Mouse (Mus musculus) gastrocnemius, postnatal 4 days (tissue): Measurements from ENCODE around the gene Nup62cl. TPM values are rescaled to one million over a fixed set of nuclear protein-coding genes. Genes with fewer than 3 reads are reported as not detected.
A peak's percentile ranks its signal among the peaks of the same experiment; 100 is the strongest.

Experiments
- DNase-seq, 2 experiments: peaks; one replicate each; pipeline ENCODE4 v3.0.0; 2021 to 2022; ENCODE audit warnings: low spot score in 2 of 2, mixed read lengths in 2 of 2
- long read RNA-seq, 2 experiments: library from polyadenylated mRNA; stranded (forward); transcript quantifications; one replicate each; pipeline ENCODE4 v2.0.0; 2021
- total RNA-seq, 2 experiments: library from RNA; stranded (reverse); gene quantifications; 2 replicates each; pipeline ENCODE4 v1.2.3; 2021

The Nup62cl gene
- under 1 TPM; 0.18 to 0.71 TPM for total RNA-seq
- long read RNA-seq, experiment 1, result 0 reads
- long read RNA-seq, experiment 2, result 0 reads

DNA sequence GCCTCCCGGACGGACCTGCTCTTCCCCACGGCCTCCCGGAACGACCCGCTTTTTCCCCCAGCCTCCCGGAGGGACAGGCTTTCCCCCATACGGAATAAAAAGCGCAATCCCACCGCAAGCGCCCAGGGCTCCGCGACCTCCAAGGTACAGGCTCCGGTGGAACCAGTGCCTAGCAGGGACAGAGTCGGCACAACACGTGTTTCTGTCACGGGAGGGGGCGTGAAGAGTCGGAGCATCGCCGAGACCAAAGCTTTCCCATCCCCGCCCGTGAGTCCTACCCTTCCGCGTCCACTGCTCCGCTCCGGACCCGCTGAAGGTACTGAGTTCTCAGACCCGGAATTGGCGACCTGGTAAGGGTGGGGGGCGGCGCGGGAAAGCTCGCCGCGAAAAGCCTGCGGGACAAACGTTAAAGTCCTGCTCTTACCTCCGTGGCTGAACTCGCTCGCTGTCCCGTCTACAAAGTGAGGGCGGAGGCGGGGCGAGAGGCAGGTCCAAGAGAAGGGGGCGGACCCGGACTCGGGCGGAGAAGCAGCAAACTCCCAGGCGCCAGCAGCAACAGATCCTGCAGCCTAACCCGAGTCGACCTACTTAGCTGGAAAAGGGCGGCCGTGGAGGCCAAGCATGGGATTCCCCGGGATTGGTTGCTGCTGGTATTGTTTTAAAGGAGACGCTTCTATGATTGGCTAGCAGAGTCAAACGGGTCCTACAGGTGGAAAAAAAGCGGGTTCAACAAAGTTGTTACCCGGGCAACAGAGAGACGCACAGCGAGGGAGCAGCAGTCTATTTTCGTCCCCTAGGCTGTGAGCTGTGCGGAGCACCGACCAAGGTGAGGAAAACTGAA, at the start of gene Nup62cl, which contains the start of gene Pih1h3b:
Gene Nup62cl, minus strand, starts transcription at position 578 of the 841 bp plus-strand sequence.
Gene Pih1h3b, plus strand, starts transcription at position 745 of the 841 bp plus-strand sequence.
- DNase-seq, result peak in 1 of 2 experiments; percentile 18

DNA sequence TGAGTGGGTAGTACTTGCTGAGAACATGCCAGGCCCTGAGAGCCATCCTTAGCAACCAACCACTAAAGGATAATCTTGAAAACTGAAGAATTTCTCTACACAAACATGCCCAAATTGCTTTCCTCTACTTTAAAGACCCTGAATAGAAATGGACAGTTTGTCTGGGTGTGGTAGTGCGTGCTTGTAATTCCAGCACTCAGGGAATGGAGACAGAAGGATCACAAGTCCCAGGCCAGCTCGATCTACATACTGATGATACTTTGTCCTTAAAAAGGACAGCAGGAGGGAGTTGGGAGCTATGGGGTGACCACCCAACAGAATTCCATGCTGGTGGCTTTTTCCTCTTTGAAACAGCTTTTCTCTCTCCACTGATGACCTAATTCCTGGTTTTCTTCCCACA, 31.6 kb upstream of the Nup62cl start:
- no peak for DNase-seq

DNA sequence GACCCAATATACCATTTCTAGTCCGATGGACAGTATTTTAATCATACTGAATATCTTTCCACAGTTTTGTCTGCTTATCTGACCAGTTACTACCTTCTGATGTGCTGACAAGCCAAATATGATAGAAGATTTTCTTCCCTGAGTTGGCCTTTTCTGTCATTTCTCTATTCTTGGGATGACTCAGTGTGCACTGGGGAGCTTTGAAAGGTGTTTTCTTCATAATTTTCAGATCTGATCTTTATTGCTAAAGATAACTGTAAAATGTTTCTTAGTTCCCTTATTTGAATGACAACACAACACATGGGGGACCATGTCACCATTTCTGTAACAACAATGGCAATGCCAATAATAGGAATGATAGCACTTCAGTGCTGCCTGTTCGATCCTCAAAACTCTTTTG, 20.0 kb upstream of the Nup62cl start:
- DNase-seq, result no peak

GRCm38 (mm10) chrX:140060886-140061874, 1.3 kb downstream of the Nup62cl start:
- DNase-seq, result peak; percentile 6 to 15

DNA sequence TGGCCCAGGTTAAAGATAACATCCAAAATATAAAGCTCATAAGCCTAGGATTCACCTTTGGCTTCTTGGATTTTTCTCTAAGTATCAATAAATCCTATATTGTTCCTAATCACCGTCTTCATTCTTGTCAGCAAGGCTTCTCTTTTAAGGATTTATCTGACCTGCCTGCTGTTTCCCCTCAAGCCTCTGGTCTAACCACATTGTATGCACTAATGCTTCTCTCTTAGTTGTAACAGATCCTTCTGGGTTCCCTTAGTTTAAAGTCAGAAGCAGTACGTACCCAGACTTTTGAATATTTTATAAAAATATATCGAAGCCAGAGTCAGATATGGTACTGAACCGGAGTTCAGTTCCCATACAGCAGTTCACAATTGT, 63.8 kb downstream of the Nup62cl start:
- DNase-seq, result no peak

DNA sequence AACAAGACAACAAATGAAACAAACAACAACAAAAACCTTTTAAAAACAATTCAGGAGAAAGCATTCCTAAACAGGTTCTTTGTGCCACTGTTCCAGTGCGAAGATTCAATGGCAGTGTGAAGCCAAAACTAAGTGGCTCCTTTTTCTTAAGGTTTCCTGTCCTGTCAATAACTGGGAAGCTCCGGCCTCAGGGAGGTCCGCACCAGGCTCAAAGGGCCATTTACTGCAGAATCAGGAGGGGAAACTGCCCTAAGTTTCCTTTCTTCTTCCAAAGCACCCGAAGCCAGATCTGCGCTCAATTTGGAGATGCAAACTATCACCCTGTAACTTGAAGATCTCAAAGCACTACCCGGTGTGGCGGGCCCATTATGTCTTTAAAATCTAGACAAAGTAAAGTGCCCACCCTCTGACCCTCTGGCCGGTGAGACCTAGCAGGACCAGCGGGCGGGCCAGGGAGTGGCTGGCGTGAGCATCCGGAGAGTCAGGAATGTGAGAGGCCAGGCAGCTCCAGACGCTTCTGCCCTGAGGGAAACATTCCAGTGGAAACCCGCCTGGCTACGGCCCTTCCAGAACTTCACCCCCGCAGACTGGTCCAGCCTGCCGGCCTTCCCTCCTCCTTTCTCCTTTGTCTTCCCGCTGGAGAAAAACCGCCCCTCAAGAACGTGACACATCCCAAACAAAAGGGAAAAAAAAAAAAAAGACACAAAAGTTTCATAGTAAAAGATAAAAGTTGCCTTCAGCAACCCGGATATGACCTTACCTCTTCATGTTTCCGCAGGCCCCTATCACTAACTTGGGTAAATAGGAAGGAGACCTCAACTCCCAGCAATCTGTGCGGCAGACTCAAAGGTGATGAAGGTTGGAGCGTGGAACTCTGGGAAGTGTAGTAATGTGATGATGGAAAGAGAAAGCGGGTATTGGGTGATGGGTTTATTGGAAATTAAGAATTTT, 64.5 kb downstream of the Nup62cl start, which contains the start of gene Rbm41:
Gene Rbm41, minus strand, starts transcription at position 856 of the 951 bp plus-strand sequence.
- peak in 1 of 2 experiments; percentile 21 for DNase-seq

- DNase-seq, result no peak
Measured at GRCm38 (mm10) chrX:139982115-139982514, 80.4 kb downstream of the Nup62cl start.

Other genes starting within 250 kb of the Nup62cl start
- gene Morc4, start 191.0 kb downstream of the Nup62cl start, total RNA-seq, result 10 to 100 TPM; 35.4 to 35.6 TPM
- gene Rbm41, start 64.1 kb downstream of the Nup62cl start, total RNA-seq, result 1 to 10 TPM; 7.9 to 8.3 TPM
- gene Pih1h3b, start 167 bp upstream of the Nup62cl start, total RNA-seq, result not detected